9 mouse cellular contexts compared by ENCODE assay signal in genomic region chr1:21053009-21053408, GRCm38 (mm10). TPM values are rescaled to one million over a fixed set of nuclear protein-coding genes. Genes with fewer than 3 reads are reported as not detected.
DNase-seq lines count a peak whose midpoint lies in the region; ATAC-seq and TF ChIP-seq lines count a peak whose summit lies in the region.
"Had no signal": no experiment of that assay in that cellular context is flagged by ENCODE, and none has a peak within 500 bp of the region (broad histone marks: within the 10 kb centered on the region; RNA-seq: fewer than 3 reads in every experiment).

No protein-coding gene starts in this region.

- TF ChIP-seq EP300 in stomach, postnatal 0 days (optimal IDR thresholded peaks at IDR 0.05) = no peak

- peak; percentile 65 for DNase-seq in gastrocnemius, adult 2 months
- DNase-seq in gastrocnemius, postnatal 10 days = no peak
- no peak for DNase-seq in neural tube, embryonic 10.5 days (ENCODE audit: extremely low spot score, low spot score)
- no peak for DNase-seq in hindbrain, embryonic 14.5 days (ENCODE audit: low spot score)
- DNase-seq in stomach, postnatal 0 days (ENCODE audit: low spot score) = no peak
- no peak for DNase-seq in adrenal gland, postnatal 14 days
- DNase-seq in kidney, postnatal 14 days = no peak

- H3K4me3 ChIP-seq in gastrocnemius, adult 2 months = peak overlapping the region; percentile 23
- H3K4me3 ChIP-seq in neural tube, embryonic 13.5 days = no peak overlapping the region
- no peak overlapping the region for H3K4me3 ChIP-seq in hindbrain, embryonic 14.5 days (replicated peaks; ENCODE audit: low read length)
- H3K4me3 ChIP-seq in stomach, postnatal 0 days (ENCODE audit: low read depth, low read length) = no peak overlapping the region
- H3K4me3 ChIP-seq: erythroblast, embryonic 14.5 days had no signal

- H3K9ac ChIP-seq in neural tube, embryonic 13.5 days = no peak overlapping the region
- H3K9ac ChIP-seq in hindbrain, embryonic 14.5 days = no peak overlapping the region
- no peak overlapping the region for H3K9ac ChIP-seq in stomach, postnatal 0 days (ENCODE audit: low read length)

- peak overlapping the region; percentile 76 for H3K27ac ChIP-seq in gastrocnemius, adult 2 months
- peak overlapping the region; percentile 56; the same call in 1 of the 2 replicates for H3K27ac ChIP-seq in neural tube, embryonic 13.5 days (replicated peaks)
- H3K27ac ChIP-seq in hindbrain, embryonic 14.5 days = no peak overlapping the region
- H3K27ac ChIP-seq in stomach, postnatal 0 days (replicated peaks) = peak overlapping the region; percentile 40; the same call in 1 of the 2 replicates

- H3K4me2 ChIP-seq in neural tube, embryonic 13.5 days = no peak overlapping the region
- H3K4me2 ChIP-seq in hindbrain, embryonic 14.5 days (replicated peaks) = no peak overlapping the region
- no peak overlapping the region for H3K4me2 ChIP-seq in stomach, postnatal 0 days (replicated peaks; ENCODE audit: low read depth)

- H3K27me3 ChIP-seq in neural tube, embryonic 13.5 days = no peaks in the 10 kb centered on the region
- H3K27me3 ChIP-seq in hindbrain, embryonic 14.5 days (ENCODE audit: control insufficient read depth, insufficient read depth, low read length) = no peaks in the 10 kb centered on the region
- no peaks in the 10 kb centered on the region for H3K27me3 ChIP-seq in stomach, postnatal 0 days (ENCODE audit: control insufficient read depth, insufficient read depth, low read length)

- H3K36me3 ChIP-seq in neural tube, embryonic 13.5 days = no peaks in the 10 kb centered on the region
- no peaks in the 10 kb centered on the region for H3K36me3 ChIP-seq in hindbrain, embryonic 14.5 days (replicated peaks; ENCODE audit: control insufficient read depth, insufficient read depth)
- H3K36me3 ChIP-seq in stomach, postnatal 0 days (ENCODE audit: control insufficient read depth, insufficient read depth, low read length) = no peaks in the 10 kb centered on the region

- H3K9me3 ChIP-seq in neural tube, embryonic 13.5 days = no peaks in the 10 kb centered on the region
- no peaks in the 10 kb centered on the region for H3K9me3 ChIP-seq in hindbrain, embryonic 14.5 days (ENCODE audit: control insufficient read depth, low read length)
- H3K9me3 ChIP-seq in stomach, postnatal 0 days (ENCODE audit: control insufficient read depth, low read length) = no peaks in the 10 kb centered on the region

- TF ChIP-seq CTCF in gastrocnemius, adult 2 months (IDR thresholded peaks at IDR 0.05) = no peak
- TF ChIP-seq CTCF in stomach, postnatal 0 days (IDR thresholded peaks at IDR 0.05; ENCODE audit: low read depth) = no peak

- intact Hi-C loops in gastrocnemius, adult 2 months (cut with DNase I) = no loop called here

- peak; percentile 33; the same call in 1 of the 2 replicates for ATAC-seq in neural tube, embryonic 13.5 days (ENCODE audit: low read depth)
- peak; percentile 39; the same call in 1 of the 2 replicates for ATAC-seq in hindbrain, embryonic 14.5 days (ENCODE audit: low FRiP score)
- 0 out of 2 replicates have a peak, but pooled peaks have one; percentile 18 for ATAC-seq in stomach, postnatal 0 days (ENCODE audit: low FRiP score, low TSS enrichment)

- WGBS in neural tube, embryonic 13.5 days = 71% methylated on average over 9 of the region's 9 CpGs
- 57% methylated on average over 9 of the region's 9 CpGs for WGBS in hindbrain, embryonic 14.5 days
- WGBS in stomach, postnatal 0 days = 52% methylated on average over 9 of the region's 9 CpGs

- peaks cover 31% of the 10 kb centered on the region for H3K4me1 ChIP-seq in neural tube, embryonic 13.5 days (replicated peaks)
- H3K4me1 ChIP-seq in hindbrain, embryonic 14.5 days (replicated peaks; ENCODE audit: control insufficient read depth, insufficient read depth, low read length) = peaks cover 13% of the 10 kb centered on the region; the same call in 1 of the 2 replicates
- H3K4me1 ChIP-seq in stomach, postnatal 0 days (replicated peaks; ENCODE audit: control insufficient read depth, insufficient read depth) = no peaks in the 10 kb centered on the region; the same call in 1 of the 2 replicates

RNA-seq across cellular contexts. Expression of gene Tram2, which starts 26.0 kb away (rescaled TPM):
- 1 to 10 TPM; 2.6 to 3.4 TPM for total RNA-seq in gastrocnemius, adult 2 months (2021)
- total RNA-seq in gastrocnemius, postnatal 10 days (2021) = 10 to 100 TPM; 10.6 to 19.5 TPM
- 2.7 and 2.9 TPM in 2 replicates for polyA plus RNA-seq in neural tube, embryonic 13.5 days (2015; fragmentation: Nextera tagmentation; extraction: Ambion mirVana)
- polyA plus RNA-seq in hindbrain, embryonic 14.5 days (2014; fragmentation: Nextera tagmentation; extraction: Ambion mirVana) = 2.6 and 2.8 TPM in 2 replicates
- polyA plus RNA-seq in stomach, postnatal 0 days (2015; fragmentation: Nextera tagmentation; extraction: Ambion mirVana) = 2.6 and 3.6 TPM in 2 replicates
- total RNA-seq in adrenal gland, postnatal 14 days (2021) = 7.0 and 7.1 TPM in 2 replicates
- polyA plus RNA-seq: erythroblast, embryonic 14.5 days had no signal
